Mouse (Mus musculus) cerebellum, postnatal 4 days (tissue): Measurements from ENCODE around the gene Cox10.

Experiments used
- DNase-seq, 2 experiments: peaks; one replicate each; pipeline ENCODE4 v3.0.0; 2022; ENCODE audit warnings: low spot score in 2 of 2, mixed read lengths in 1 of 2

Gene Cox10

DNA sequence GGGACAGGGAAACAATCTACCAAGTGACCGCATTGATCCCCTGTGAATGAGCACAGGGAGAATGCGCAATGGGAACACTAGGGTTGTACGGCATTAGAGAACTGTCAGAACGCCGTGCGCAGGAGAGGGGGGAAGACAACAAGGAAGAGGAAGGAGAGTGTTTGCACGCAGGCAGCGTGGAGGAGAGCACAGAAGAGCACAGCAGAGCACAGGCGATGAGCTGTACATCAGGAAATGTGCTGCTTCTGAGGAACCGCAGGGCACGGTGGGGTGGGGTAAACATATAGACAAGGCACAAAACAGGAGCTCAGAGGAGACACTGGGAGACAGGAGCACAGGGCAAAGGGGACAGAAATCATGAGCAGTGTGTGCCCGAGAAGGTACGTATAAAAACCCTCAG is 31.8 kb downstream of the Cox10 start:
- DNase-seq, result no peak

- DNase-seq, result no peak
These were observed 34.2 kb downstream of the Cox10 start for GRCm38 (mm10) chr11:64045041-64045440.

DNA sequence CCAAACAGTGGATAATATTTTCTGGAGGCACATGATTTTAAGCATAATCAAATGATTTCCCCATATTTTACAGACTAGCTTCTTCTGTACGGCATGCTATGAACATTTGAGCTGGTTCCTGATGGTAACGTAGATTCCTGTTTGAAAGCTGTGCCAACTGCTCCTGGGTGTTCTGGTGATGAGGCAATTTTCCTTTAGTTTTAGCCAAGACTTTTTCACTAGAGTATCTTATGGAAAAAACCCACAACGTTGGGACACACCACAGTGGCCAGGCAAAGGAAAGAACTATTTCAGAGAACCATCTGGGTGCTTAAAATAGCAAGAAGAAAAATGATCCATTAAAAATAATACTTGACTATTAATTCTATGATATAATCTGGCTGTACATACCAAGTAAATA is 35.2 kb downstream of the Cox10 start:
- DNase-seq, result no peak

DNA sequence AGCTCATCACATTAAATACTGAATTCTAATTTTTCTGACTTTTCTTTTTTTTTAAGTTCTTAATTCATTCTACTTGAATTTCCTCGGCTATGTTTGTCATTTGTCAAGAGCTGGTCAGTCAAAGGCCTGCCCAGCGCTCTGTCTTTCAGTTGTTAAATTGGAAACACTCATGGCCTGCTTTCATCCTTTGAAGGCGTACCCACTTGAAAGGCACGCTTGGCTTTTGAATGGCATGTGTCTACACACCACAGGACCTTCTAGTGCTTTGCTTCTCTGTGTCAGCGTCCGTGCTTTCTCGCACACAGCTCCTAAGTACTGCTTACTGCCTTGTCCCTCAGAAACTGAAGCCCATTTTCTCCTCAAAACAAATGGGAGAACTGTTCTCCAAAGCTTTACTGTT is 38.0 kb downstream of the Cox10 start:
- DNase-seq, result no peak

GRCm38 (mm10) chr11:64039600-64039999 is 39.7 kb downstream of the Cox10 start:
- DNase-seq, result no peak

DNA sequence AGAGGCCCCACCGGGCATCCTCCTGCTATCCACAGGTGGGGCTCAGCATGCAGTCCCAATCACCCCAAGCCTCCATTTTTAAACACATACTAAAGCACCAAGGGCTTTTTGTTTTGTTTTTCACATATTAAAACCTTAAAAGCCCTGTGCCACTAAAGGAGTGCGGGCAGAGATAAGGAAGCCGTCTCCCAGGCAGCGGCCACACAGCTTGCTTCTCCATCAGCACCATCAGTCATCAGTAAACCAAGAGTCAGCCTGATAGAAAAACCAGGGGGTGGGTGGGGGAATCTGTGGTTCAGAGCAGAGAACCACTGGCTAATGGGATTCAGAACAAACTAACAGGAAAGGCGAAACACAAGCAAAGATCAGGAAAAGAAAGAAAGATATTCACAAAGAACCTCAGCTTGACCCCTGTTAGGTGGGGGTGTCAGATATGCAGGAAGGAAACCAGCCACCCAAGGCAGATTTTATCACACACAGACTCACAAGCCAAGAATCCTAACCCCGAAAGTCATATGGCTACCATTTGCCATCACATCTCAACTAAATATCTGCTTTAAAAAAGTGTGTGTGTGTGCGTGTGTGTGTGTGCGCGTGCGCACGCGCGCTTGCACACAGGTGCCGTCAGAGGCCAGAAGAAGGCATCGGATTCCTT is 41.7 kb downstream of the Cox10 start:
- no peak for DNase-seq

DNA sequence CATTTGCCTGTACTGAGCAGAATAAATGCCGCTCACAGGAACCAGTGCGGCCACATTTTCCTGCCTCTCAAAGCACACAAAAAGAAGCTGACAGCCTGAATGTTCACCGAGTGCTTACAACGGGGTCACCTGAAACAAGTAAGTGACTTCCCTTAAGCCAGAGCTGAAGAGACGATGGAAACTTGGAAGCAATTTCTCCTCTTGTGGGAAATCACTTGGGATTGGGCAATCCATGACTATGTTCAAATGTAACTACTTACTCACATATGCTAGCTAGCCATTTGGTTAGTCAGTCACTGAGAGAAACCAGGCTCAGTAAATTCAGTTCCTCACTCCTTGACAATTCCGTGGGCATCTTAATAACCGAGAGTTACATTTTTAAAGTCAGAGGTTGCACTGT is 43.0 kb downstream of the Cox10 start:
- DNase-seq, result no peak

GRCm38 (mm10) chr11:64035709-64036108 is 43.6 kb downstream of the Cox10 start:
- no peak for DNase-seq

GRCm38 (mm10) chr11:64034686-64035085 is 44.6 kb downstream of the Cox10 start:
- no peak for DNase-seq

DNA sequence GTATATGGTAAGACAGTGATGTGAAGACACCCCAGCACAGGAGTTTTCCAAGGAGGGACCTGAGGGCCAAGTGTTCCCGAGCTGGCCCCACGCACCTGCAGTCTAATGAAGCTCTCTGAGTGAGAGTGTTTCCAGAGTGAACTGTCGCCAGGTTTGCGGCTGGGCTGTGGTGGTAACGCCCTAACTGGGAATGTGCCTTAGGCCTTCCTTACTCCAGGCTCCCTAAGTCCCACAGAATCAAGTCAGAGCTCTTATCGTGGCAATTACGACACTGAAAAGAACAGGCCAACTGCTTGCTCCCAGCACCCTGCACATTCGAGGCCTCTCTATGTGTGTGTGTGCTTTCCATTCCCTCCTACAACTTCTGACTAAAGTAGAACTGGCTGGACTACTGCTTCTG is 51.8 kb downstream of the Cox10 start:
- DNase-seq, result no peak

DNA sequence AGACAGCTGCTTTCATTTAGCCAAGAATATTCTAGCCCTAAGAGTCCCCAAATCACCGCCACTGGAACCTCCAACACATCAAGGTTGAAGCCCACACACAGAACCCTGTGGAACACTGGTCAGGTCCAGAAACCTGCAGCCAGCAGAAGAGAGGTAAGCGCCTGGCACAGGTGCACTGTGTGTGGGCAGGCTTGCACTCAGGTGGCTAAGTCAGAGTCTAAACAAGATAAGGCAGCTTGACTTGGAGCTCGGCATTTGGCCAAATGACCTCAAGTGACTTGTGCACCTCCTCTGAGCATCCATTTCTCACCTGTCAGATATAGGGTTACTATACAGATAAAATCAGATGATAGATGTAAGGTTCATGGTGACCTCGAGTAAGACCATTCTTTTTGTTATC is 53.4 kb downstream of the Cox10 start:
- DNase-seq, result no peak

- no peak for DNase-seq
These were observed 54.7 kb downstream of the Cox10 start for GRCm38 (mm10) chr11:64024575-64024974.

DNA sequence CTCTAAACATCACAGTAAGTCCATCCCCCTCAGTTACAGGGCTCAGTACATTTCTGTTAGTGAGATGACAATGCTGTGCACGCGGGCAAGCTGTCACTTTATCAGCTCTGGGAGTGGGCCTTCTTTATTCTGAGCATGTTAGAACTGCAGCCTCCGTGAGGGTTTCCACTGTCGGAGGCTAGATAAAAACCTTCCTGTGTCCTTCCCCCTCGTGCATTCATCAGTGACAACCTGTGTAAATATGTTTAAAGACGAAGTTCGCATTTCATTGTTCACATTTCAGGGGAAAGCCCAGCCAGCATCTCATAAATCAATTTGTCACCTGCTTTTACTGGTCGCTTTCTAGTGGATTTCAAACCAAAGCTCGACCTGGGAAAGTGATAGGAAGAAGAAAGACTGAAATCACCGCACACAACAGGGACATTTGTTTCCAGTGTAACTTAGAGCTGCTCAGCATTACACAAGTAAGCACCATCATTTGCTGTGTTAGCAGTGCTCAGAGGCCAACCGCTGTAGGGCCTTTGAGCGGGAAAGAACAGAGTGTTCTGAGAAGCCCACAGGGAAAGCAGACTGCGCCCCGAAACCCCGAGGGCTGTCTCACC is 55.8 kb downstream of the Cox10 start:
- no peak for DNase-seq

GRCm38 (mm10) chr11:64022403-64023047 is 56.7 kb downstream of the Cox10 start:
- DNase-seq, result no peak

DNA sequence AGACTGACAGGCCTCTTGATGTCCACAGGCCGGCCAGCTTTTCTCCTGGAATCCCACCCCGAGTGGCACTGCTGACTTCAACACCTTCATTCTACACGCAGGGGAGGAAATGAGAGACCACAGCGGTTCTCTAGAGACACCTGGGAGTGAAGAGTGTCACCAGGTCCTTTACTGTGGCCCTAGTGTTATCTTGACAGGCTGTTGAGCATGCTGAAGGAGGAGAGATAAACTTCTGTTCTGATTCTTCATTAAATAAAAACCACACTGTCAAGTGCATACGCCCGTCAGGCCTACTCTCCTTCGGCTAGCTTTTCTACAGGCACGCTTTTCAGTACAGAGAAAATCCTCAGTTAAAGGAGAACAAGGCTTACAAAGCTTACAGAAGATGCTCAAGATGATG is 60.0 kb downstream of the Cox10 start:
- DNase-seq, result no peak

GRCm38 (mm10) chr11:64018165-64018564 is 61.1 kb downstream of the Cox10 start:
- no peak for DNase-seq

DNA sequence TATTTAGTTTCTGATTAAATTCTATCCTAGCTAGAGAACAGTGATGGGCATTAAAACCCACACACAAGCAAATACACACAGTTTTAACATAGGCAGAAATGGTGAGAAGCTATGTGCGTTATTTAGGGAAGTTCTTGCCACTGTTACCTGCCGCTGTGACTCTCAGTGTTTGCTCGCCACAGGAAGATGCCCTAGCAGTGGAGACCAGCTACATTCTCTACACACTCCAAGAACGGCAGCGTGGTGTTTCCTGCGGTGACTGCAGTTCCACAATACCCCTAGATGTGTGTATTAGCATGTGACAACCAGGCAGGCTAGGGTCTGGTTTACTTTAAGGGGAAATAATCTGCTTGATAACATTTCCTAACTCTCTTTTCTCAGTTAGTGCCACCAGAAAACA is 64.0 kb downstream of the Cox10 start:
- no peak for DNase-seq

- DNase-seq, result no peak
These were observed 68.4 kb downstream of the Cox10 start for GRCm38 (mm10) chr11:64010724-64011496.

DNA sequence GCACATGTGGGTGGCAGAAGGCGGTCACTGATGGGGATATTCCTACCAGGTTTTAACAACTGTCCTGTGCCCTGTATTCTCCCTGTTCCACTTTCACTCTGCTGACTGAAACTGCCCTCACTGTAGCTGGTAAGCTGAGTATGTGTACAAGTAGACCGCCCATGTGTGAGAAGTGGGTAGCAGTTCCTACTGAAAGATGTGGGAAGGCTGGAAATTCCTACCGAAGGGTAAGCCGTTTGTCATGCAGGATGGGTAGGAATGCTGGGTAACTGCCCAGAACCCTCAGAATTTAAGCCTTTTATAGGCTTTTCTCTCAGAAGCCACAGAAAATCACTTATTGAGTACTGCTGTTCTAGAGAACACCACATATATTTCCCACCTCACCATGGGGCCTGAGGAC is 75.1 kb downstream of the Cox10 start:
- DNase-seq, result no peak

GRCm38 (mm10) chr11:64003484-64003883 is 75.8 kb downstream of the Cox10 start:
- no peak for DNase-seq

- DNase-seq, result no peak
These were observed 76.6 kb downstream of the Cox10 start for GRCm38 (mm10) chr11:64002629-64003028.

DNA sequence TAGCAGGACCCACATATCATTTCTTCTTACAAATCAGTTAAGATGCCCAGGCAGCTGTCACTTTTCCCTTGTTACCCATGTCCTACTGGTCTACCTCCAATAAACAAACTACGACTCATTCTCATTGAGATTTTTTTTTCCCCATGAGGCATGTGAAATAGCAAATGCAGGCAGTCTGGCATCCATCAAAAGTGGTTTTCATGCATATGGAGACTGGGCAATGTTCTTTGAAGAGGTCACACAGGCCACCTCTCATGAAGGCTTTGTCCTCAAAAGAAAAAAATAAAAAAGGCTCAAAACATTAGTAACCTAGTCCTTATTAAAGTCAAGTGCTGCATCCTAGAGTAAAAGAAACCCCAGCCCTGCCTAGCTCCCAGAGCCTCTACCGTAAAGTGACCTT is 78.2 kb downstream of the Cox10 start:
- DNase-seq, result no peak
